Mouse (Mus musculus) forebrain, embryonic 10.5 days (tissue): ENCODE results near the gene Frzb. TPM values are rescaled to one million over a fixed set of nuclear protein-coding genes. Genes with fewer than 3 reads are reported as not detected.

Experiments used
- DNase-seq: peaks from one replicate; pipeline ENCODE4 v3.0.0-alpha.2; 2017; ENCODE audit warnings: low spot score; ENCODE audit errors: extremely low spot score
- H3K27ac ChIP-seq: fragments of 300-500 bp; sonication (generic); 2 replicates; pipeline ENCODE4 v1.5.1; 2016; ENCODE audit warnings: mild to moderate bottlenecking
- H3K27me3 ChIP-seq: fragments of 300-500 bp; sonication (generic); 2 replicates; pipeline ENCODE4 v1.6.1; 2016; ENCODE audit warnings: mild to moderate bottlenecking; ENCODE audit not compliant: poor library complexity, severe bottlenecking
- H3K36me3 ChIP-seq: fragments of 300-500 bp; sonication (generic); replicated peaks from 2 replicates; pipeline ENCODE4 v1.6.1; 2016; ENCODE audit warnings: mild to moderate bottlenecking, moderate library complexity
- H3K4me1 ChIP-seq: fragments of 300-500 bp; sonication (generic); 2 replicates; pipeline ENCODE4 v1.6.1; 2016
- H3K4me3 ChIP-seq: fragments of 300-500 bp; sonication (generic); 2 replicates; pipeline ENCODE4 v1.5.1; 2016; ENCODE audit warnings: mild to moderate bottlenecking, moderate library complexity
- H3K9me3 ChIP-seq: fragments of 300-500 bp; sonication (generic); 2 replicates; pipeline ENCODE4 v1.6.1; 2016; ENCODE audit warnings: mild to moderate bottlenecking, moderate library complexity
- WGBS: fragments of 180-500 bp; shearing (Covaris S2); methylation state at CpG from one replicate; pipeline ENCODE4 v1.1.7; 2016; 5-methylcytosine and 5-hydroxymethylcytosine counted together
- polyA plus RNA-seq: library from polyadenylated mRNA; unstranded; fragments of >200 nt; fragmentation: Nextera tagmentation; extraction: Ambion mirVana; gene quantifications from 2 replicates; pipeline ENCODE4 v1.2.1, GENCODE M21; 2016

Frzb gene
- polyA plus RNA-seq, 1 experiment from 2014 or later, result 19.6 TPM

- WGBS, result 88% methylated on average over 18 of the region's 18 CpGs
- H3K27ac ChIP-seq, result no peak overlapping the region
- H3K4me1 ChIP-seq, result peaks cover 7% of the 10 kb centered on the region
- DNase-seq, result no peak
- no peaks in the 10 kb centered on the region for H3K9me3 ChIP-seq
- H3K27me3 ChIP-seq, result no peaks in the 10 kb centered on the region; the same call in 1 of the 2 replicates
- no peak overlapping the region for H3K4me3 ChIP-seq
- no peaks in the 10 kb centered on the region for H3K36me3 ChIP-seq
Observed at GRCm38 (mm10) chr2:80413124-80413523, 34.3 kb downstream of the Frzb start.

DNA sequence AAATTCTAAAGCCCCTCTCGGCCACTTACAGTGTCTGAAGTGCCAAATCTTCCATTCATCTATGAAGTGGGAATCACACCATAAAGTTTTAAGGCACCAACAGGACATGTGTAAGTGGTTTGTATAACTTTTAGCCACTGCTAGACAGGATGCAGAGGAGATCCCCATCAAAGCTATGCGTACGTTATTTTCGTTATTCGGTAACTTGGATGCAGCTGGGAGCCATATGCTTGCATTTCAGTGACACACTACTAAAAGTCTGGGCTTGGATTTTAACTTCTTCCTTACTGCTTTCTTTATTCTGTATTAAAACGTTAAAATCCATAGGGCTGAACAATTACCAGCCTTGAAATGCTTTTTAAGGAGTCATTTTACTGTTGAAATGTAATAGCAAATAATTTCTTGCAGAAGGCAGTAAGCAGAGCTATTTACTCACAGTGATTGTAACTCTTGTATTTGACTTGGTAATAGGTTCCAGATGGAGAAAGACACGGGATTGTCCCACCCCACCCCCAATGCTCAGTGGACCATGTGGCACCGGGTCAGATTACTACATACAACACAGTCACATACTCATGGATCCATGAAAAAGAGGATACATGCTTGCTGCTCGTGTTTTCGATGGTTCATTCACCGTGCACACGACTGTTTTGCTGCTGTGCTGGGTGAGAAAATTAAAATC is 37.4 kb downstream of the Frzb start:
- no peaks in the 10 kb centered on the region for H3K9me3 ChIP-seq
- peaks cover 25% of the 10 kb centered on the region for H3K27me3 ChIP-seq
- WGBS, result 71% methylated on average over 12 of the region's 12 CpGs
- peak; percentile 24 for DNase-seq
- H3K4me1 ChIP-seq, result peaks cover 19% of the 10 kb centered on the region
- H3K36me3 ChIP-seq, result no peaks in the 10 kb centered on the region
- no peak overlapping the region for H3K4me3 ChIP-seq
- H3K27ac ChIP-seq, result no peak overlapping the region

GRCm38 (mm10) chr2:80404770-80405169 is 42.7 kb downstream of the Frzb start:
- no peak for DNase-seq
- no peak overlapping the region for H3K27ac ChIP-seq
- no peaks in the 10 kb centered on the region for H3K9me3 ChIP-seq

DNA sequence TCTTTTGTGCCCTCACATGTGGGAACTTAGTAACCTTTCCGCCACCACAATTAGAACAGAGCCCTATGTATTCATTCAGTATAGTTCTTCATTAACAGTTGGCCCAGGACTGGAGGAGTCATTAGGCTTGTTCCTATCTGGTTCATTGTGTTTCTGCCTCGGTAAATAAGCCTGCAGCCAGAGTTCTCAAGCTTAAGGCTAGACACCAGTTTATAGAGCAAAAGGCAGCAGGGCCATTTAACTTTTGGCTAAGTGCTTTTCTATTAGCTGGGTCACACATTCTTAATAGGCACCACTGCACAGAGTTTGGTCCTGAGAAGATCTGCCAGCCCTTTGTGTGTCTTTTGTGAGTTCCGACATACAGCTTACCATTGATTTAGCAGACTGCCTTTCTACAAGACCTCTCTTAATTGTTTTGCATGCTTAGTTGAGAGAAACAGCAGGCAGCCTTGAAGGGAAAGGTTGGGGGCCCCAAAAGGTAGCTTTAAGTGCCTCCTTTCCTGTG is 48.8 kb downstream of the Frzb start:
- Histone ChIP-seq H3K27me3 (peaks cover 98% of the 10 kb centered on the region), H3K4me3 (no peak overlapping the region), H3K36me3 (no peaks in the 10 kb centered on the region), H3K27ac (no peak overlapping the region), H3K4me1 (peaks cover 39% of the 10 kb centered on the region), H3K9me3 (no peaks in the 10 kb centered on the region)
- 2% methylated on average over 3 of the region's 3 CpGs for WGBS
- DNase-seq, result peak; percentile 52

More at GRCm38 (mm10) chr2:80404770-80405169, 42.7 kb downstream of the Frzb start:
- H3K27me3 ChIP-seq, result peaks cover 78% of the 10 kb centered on the region
- no peak overlapping the region for H3K4me3 ChIP-seq
- no peaks in the 10 kb centered on the region for H3K36me3 ChIP-seq
- H3K4me1 ChIP-seq, result peaks cover 19% of the 10 kb centered on the region
- WGBS, result 50% methylated on average over 5 of the region's 5 CpGs

DNA sequence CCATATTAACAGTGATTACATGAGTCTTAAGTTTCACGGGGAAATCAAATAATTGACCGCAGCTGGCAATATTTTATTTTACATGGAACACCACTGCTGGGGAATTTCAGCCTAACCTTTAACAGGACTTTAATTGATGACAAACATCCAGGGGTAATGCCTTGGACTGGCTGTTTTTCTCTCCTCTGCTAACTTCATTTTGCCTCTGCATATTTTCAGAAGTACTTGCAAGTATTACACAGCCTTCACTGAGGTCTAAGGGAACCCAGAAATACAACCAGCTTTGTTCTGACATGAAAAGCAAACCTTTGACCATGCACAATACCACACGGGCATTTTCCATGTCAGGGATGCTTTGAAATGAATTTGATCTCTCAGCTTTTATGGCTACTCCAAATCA is 50.6 kb downstream of the Frzb start:
- DNase-seq, result no peak
- H3K4me1 ChIP-seq, result peaks cover 39% of the 10 kb centered on the region
- peaks cover 84% of the 10 kb centered on the region for H3K27me3 ChIP-seq
- 56% methylated on average over 3 of the region's 3 CpGs for WGBS
- H3K9me3 ChIP-seq, result no peaks in the 10 kb centered on the region
- H3K27ac ChIP-seq, result no peak overlapping the region
- H3K36me3 ChIP-seq, result no peaks in the 10 kb centered on the region
- H3K4me3 ChIP-seq, result no peak overlapping the region

GRCm38 (mm10) chr2:80396057-80396456 is 51.4 kb downstream of the Frzb start:
- Histone ChIP-seq H3K27ac (no peak overlapping the region), H3K4me1 (peaks cover 39% of the 10 kb centered on the region), H3K36me3 (no peaks in the 10 kb centered on the region), H3K27me3 (peaks cover 76% of the 10 kb centered on the region), H3K4me3 (no peak overlapping the region), H3K9me3 (no peaks in the 10 kb centered on the region)
- WGBS, result 63% methylated on average over 7 of the region's 7 CpGs
- DNase-seq, result no peak

GRCm38 (mm10) chr2:80388341-80388740 is 59.1 kb downstream of the Frzb start:
- H3K4me3 ChIP-seq, result no peak overlapping the region
- H3K9me3 ChIP-seq, result no peaks in the 10 kb centered on the region
- H3K36me3 ChIP-seq, result no peaks in the 10 kb centered on the region
- peaks cover 9% of the 10 kb centered on the region for H3K27me3 ChIP-seq
- no peaks in the 10 kb centered on the region for H3K4me1 ChIP-seq
- no peak for DNase-seq
- WGBS, result 89% methylated on average over 3 of the region's 3 CpGs
- no peak overlapping the region for H3K27ac ChIP-seq

DNA sequence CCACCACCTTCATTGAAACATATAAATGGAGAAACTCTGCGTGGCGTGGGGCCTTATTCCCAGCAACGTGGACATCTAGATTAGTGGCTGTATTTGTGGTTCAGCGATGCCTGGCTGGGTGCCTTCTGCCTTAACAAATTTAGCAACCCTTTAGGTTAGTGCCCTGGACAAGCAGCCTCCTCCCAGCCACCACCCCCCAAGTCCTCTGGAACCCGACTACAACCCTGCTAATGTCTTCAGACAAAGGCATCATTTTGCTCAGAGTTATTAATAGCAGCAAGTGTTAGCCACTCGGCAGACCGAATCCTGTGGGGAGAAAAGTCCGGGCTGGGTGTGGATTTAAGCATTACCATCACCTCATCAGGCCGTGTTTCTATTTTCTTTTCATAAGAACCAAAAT is 59.8 kb downstream of the Frzb start:
- Histone ChIP-seq H3K27me3 (0 out of 2 replicates have a peak, but pooled peaks cover 8% of the 10 kb centered on the region), H3K4me3 (no peak overlapping the region), H3K9me3 (no peaks in the 10 kb centered on the region), H3K4me1 (no peaks in the 10 kb centered on the region), H3K27ac (no peak overlapping the region), H3K36me3 (no peaks in the 10 kb centered on the region)
- WGBS, result 81% methylated on average over 9 of the region's 9 CpGs
- no peak for DNase-seq

- WGBS, result 91% methylated on average over 2 of the region's 2 CpGs
- H3K36me3 ChIP-seq, result no peaks in the 10 kb centered on the region
- no peak for DNase-seq
- no peak overlapping the region for H3K4me3 ChIP-seq
- H3K27ac ChIP-seq, result no peak overlapping the region
- H3K9me3 ChIP-seq, result no peaks in the 10 kb centered on the region
- H3K4me1 ChIP-seq, result no peaks in the 10 kb centered on the region
- H3K27me3 ChIP-seq, result 0 out of 2 replicates have a peak, but pooled peaks cover 8% of the 10 kb centered on the region
Observed at GRCm38 (mm10) chr2:80386255-80386654, 61.2 kb downstream of the Frzb start.

- Histone ChIP-seq H3K4me3 (no peak overlapping the region), H3K36me3 (no peaks in the 10 kb centered on the region), H3K27me3 (0 out of 2 replicates have a peak, but pooled peaks cover 8% of the 10 kb centered on the region), H3K4me1 (no peaks in the 10 kb centered on the region), H3K27ac (no peak overlapping the region), H3K9me3 (no peaks in the 10 kb centered on the region)
- no peak for DNase-seq
- WGBS, result 88% methylated on average over 4 of the region's 4 CpGs
Observed at GRCm38 (mm10) chr2:80384447-80384846, 63.0 kb downstream of the Frzb start.

DNA sequence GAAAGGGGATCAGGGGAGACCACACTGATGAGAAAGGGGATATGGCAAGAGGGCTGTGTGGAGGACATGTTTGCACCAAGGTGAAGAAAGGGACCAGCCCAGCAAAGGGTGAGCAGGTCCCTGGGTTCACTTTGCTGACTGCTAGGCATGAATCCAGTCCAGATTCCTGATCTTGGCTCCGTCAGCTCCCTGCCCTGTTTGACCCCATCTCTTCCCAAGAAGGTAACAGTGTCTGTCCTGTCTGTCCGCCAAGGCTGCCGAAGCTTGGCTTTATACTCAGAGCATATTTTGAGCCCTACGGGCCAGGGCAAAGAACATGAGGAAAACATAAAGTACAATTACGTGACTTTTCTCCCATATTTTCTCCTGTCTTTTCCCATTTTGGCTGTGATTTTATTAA is 67.6 kb downstream of the Frzb start:
- no peak for DNase-seq
- Histone ChIP-seq H3K36me3 (no peaks in the 10 kb centered on the region), H3K4me1 (no peaks in the 10 kb centered on the region), H3K27me3 (no peaks in the 10 kb centered on the region), H3K27ac (no peak overlapping the region), H3K4me3 (no peak overlapping the region), H3K9me3 (peaks cover 4% of the 10 kb centered on the region)
- WGBS, result 89% methylated on average over 5 of the region's 5 CpGs

GRCm38 (mm10) chr2:80374892-80375291 is 72.5 kb downstream of the Frzb start:
- H3K9me3 ChIP-seq, result peaks cover 4% of the 10 kb centered on the region
- no peaks in the 10 kb centered on the region for H3K36me3 ChIP-seq
- no peak overlapping the region for H3K27ac ChIP-seq
- H3K4me3 ChIP-seq, result no peak overlapping the region
- DNase-seq, result no peak
- H3K4me1 ChIP-seq, result no peaks in the 10 kb centered on the region
- no peaks in the 10 kb centered on the region for H3K27me3 ChIP-seq

DNA sequence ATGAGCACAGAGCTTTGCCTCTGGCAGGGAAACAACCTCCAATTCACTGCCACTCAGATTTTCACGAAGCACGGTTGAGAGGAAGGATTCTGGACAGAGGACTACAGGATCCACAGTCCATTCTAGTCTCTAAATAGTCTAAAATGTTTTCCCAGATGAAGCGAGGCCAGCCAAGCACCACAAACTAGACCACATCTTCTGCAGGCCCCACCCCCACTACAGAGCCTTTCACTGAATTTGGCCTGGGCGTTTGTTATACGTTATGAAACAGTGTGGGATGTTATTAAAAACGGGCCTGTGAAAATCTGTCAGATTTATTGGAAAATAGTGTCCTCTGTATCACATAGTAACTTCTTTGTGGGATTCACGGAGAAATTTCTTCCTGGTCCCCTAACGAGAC is 76.0 kb downstream of the Frzb start:
- H3K9me3 ChIP-seq, result no peaks in the 10 kb centered on the region
- H3K36me3 ChIP-seq, result no peaks in the 10 kb centered on the region
- 89% methylated on average over 8 of the region's 8 CpGs for WGBS
- DNase-seq, result no peak
- H3K4me3 ChIP-seq, result no peak overlapping the region
- H3K27ac ChIP-seq, result no peak overlapping the region
- no peaks in the 10 kb centered on the region for H3K27me3 ChIP-seq
- H3K4me1 ChIP-seq, result no peaks in the 10 kb centered on the region
